23 mouse cellular contexts compared by ENCODE assay signal in the genomic region with DNA sequence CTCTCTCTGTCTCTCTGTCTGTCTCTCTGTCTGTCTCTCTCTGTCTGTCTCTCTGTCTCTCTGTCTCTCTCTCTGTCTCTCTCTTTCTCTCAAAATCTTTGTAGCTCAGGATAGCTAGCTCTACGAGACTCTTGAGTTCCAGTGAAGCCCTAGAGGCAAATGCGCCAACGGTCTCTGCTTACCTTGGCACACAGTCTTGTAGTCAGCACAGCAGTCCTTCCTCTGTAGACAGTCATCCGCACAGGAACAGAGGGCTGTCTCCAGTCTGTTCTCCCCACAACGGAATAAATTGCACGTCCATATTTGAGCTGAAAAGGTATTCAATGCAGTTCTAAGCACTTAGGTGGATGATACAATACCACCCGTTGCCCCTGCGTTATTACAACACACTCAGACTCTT. TPM values are rescaled to one million over a fixed set of nuclear protein-coding genes. Genes with fewer than 3 reads are reported as not detected.
DNase-seq lines count a peak whose midpoint lies in the region; ATAC-seq and TF ChIP-seq lines count a peak whose summit lies in the region.
"Had no signal": no experiment of that assay in that cellular context is flagged by ENCODE, and none has a peak within 500 bp of the region (broad histone marks: within the 10 kb centered on the region; RNA-seq: fewer than 3 reads in every experiment).

No protein-coding gene starts in this region.

- no peaks in the 10 kb centered on the region for H3K27me3 ChIP-seq in heart, postnatal 0 days (ENCODE audit: control insufficient read depth, insufficient read depth, low read length)
- no peaks in the 10 kb centered on the region for H3K27me3 ChIP-seq in liver, embryonic 15.5 days
- H3K27me3 ChIP-seq in liver, postnatal 0 days (ENCODE audit: insufficient read depth, low read length) = no peaks in the 10 kb centered on the region
- H3K27me3 ChIP-seq: forebrain, embryonic 13.5 days; heart, embryonic 13.5 days had no signal

- WGBS in heart, postnatal 0 days = 69% methylated on average over 8 of the region's 8 CpGs
- 85% methylated on average over 8 of the region's 8 CpGs for WGBS in liver, embryonic 15.5 days (ENCODE audit: insufficient replicate concordance)
- WGBS in liver, postnatal 0 days (ENCODE audit: insufficient replicate concordance) = 86% methylated on average over 8 of the region's 8 CpGs

- H3K4me3 ChIP-seq in gastrocnemius, adult 2 months = no peak overlapping the region
- H3K4me3 ChIP-seq in heart, postnatal 0 days (ENCODE audit: low read depth, low read length) = no peak overlapping the region
- H3K4me3 ChIP-seq in liver, embryonic 15.5 days (replicated peaks) = no peak overlapping the region
- H3K4me3 ChIP-seq in liver, postnatal 0 days (ENCODE audit: low read depth, low read length) = no peak overlapping the region
- H3K4me3 ChIP-seq: forebrain, embryonic 10.5 days; forebrain, embryonic 13.5 days; heart, embryonic 13.5 days had no signal

- H3K9me3 ChIP-seq in heart, postnatal 0 days (replicated peaks; ENCODE audit: control insufficient read depth, low read length) = no peaks in the 10 kb centered on the region
- H3K9me3 ChIP-seq in liver, embryonic 15.5 days (replicated peaks) = no peaks in the 10 kb centered on the region
- H3K9me3 ChIP-seq in liver, postnatal 0 days (ENCODE audit: low read length) = no peaks in the 10 kb centered on the region
- H3K9me3 ChIP-seq: forebrain, embryonic 10.5 days; forebrain, embryonic 13.5 days; heart, embryonic 13.5 days had no signal

- ATAC-seq in heart, postnatal 0 days (ENCODE audit: insufficient read depth, low read depth) = 0 out of 2 replicates have a peak, but pooled peaks have one; percentile 47
- no peak for ATAC-seq in liver, embryonic 15.5 days (ENCODE audit: insufficient read depth)
- no peak for ATAC-seq in liver, postnatal 0 days
- ATAC-seq: forebrain, embryonic 13.5 days; forebrain, embryonic 16.5 days; hindbrain, postnatal 0 days had no signal

- no peaks in the 10 kb centered on the region for H3K4me1 ChIP-seq in heart, postnatal 0 days (ENCODE audit: control insufficient read depth, insufficient read depth)
- H3K4me1 ChIP-seq in liver, embryonic 15.5 days (replicated peaks) = peaks cover 62% of the 10 kb centered on the region
- H3K4me1 ChIP-seq in liver, postnatal 0 days (ENCODE audit: insufficient read depth) = 0 out of 2 replicates have a peak, but pooled peaks cover 3% of the 10 kb centered on the region

- no peak overlapping the region for H3K4me2 ChIP-seq in heart, postnatal 0 days (ENCODE audit: low read depth, low read length)
- no peak overlapping the region for H3K4me2 ChIP-seq in liver, embryonic 15.5 days
- no peak overlapping the region for H3K4me2 ChIP-seq in liver, postnatal 0 days (ENCODE audit: low read depth, low read length)
- H3K4me2 ChIP-seq: forebrain, embryonic 13.5 days; hindbrain, embryonic 14.5 days had no signal

- TF ChIP-seq CTCF in gastrocnemius, adult 2 months (IDR thresholded peaks at IDR 0.05) = no peak
- TF ChIP-seq CTCF in heart, postnatal 0 days (IDR thresholded peaks at IDR 0.05; ENCODE audit: low read depth) = no peak
- no peak for TF ChIP-seq CTCF in liver, postnatal 0 days (IDR thresholded peaks at IDR 0.05; ENCODE audit: low read depth)

- intact Hi-C loops in gastrocnemius, adult 2 months (cut with DNase I) = no loop called here
- intact Hi-C loops in heart, postnatal 10 days (cut with DNase I) = no loop called here

- peak overlapping the region; percentile 72; the same call in 1 of the 2 replicates for H3K27ac ChIP-seq in gastrocnemius, adult 2 months
- no peak overlapping the region for H3K27ac ChIP-seq in heart, postnatal 0 days (ENCODE audit: low read depth)
- H3K27ac ChIP-seq in liver, embryonic 15.5 days (replicated peaks) = 0 out of 2 replicates have a peak overlapping the region, but pooled peaks have one; percentile 81
- H3K27ac ChIP-seq in liver, postnatal 0 days (ENCODE audit: low read depth) = no peak overlapping the region
- H3K27ac ChIP-seq: forebrain, embryonic 10.5 days; forebrain, embryonic 13.5 days; hindbrain, embryonic 14.5 days; hindbrain, postnatal 0 days had no signal

- DNase-seq in gastrocnemius, adult 2 months = no peak
- no peak for DNase-seq in gastrocnemius, postnatal 4 days (ENCODE audit: low spot score in 2 of 2)
- no peak for DNase-seq in heart, postnatal 0 days (ENCODE audit: low spot score)
- no peak for DNase-seq in heart, postnatal 10 days
- DNase-seq in liver, postnatal 0 days = no peak
- no peak for DNase-seq in frontal cortex, adult 2 months (ENCODE audit: extremely low spot score in 1 of 2, low spot score in 1 of 2)
- DNase-seq: adrenal gland, adult 8-10 months; adrenal gland, postnatal 25 days; cerebellum, adult 18-20 months; cerebellum, adult 9-10 months; cerebellum, postnatal 14 days; gastrocnemius, postnatal 25 days; heart, postnatal 14 days; heart, postnatal 4 days had no signal

- no peak for TF ChIP-seq EP300 in heart, postnatal 0 days (IDR thresholded peaks at IDR 0.05; ENCODE audit: low read depth)
- TF ChIP-seq EP300 in liver, postnatal 0 days (IDR thresholded peaks at IDR 0.05; ENCODE audit: low read depth) = no peak

- no peaks in the 10 kb centered on the region for H3K36me3 ChIP-seq in heart, postnatal 0 days (replicated peaks; ENCODE audit: control insufficient read depth, insufficient read depth, low read length)
- H3K36me3 ChIP-seq in liver, embryonic 15.5 days (replicated peaks) = no peaks in the 10 kb centered on the region
- H3K36me3 ChIP-seq in liver, postnatal 0 days (replicated peaks; ENCODE audit: insufficient read depth, low read length) = no peaks in the 10 kb centered on the region
- H3K36me3 ChIP-seq: forebrain, embryonic 10.5 days; heart, embryonic 13.5 days had no signal

- no peak overlapping the region for H3K9ac ChIP-seq in heart, postnatal 0 days (replicated peaks; ENCODE audit: low read depth, low read length)
- no peak overlapping the region for H3K9ac ChIP-seq in liver, embryonic 15.5 days
- H3K9ac ChIP-seq in liver, postnatal 0 days (replicated peaks) = no peak overlapping the region
- H3K9ac ChIP-seq: forebrain, embryonic 13.5 days; heart, embryonic 13.5 days; hindbrain, embryonic 14.5 days had no signal

RNA-seq across cellular contexts. Expression of a gene that starts 18.0 kb away (rescaled TPM):
- 1 to 10 TPM; 1.6 to 2.0 TPM for total RNA-seq in gastrocnemius, adult 2 months (2021)
- total RNA-seq in gastrocnemius, postnatal 4 days (2021) = 10 to 100 TPM in 1 of 2 experiments, 1 to 10 TPM in 1; 9.8 to 11.0 TPM
- 4.5 and 4.7 TPM in 2 replicates for total RNA-seq in heart, postnatal 0 days (2014; rRNA removed; ENCODE audit: low replicate concordance)
- 2.3 and 2.4 TPM in 2 replicates for polyA plus RNA-seq in heart, postnatal 0 days (2015; fragmentation: Nextera tagmentation; extraction: Ambion mirVana)
- 1 to 10 TPM; 7.6 to 8.3 TPM for total RNA-seq in heart, postnatal 10 days (2021)
- 5.7 and 6.1 TPM in 2 replicates for polyA plus RNA-seq in liver, embryonic 15.5 days (2015; fragmentation: Nextera tagmentation; extraction: Ambion mirVana)
- polyA plus RNA-seq in liver, postnatal 0 days (2015; fragmentation: Nextera tagmentation; extraction: Ambion mirVana) = 4.9 and 5.2 TPM in 2 replicates
- polyA plus RNA-seq in frontal cortex, adult 2 months (2012; rRNA removed) = 0.57 and 0.94 TPM in 2 replicates
- total RNA-seq: granulocyte monocyte progenitor cell, adult 5-6 weeks had no signal
- polyA plus RNA-seq: inflammation-experienced regulatory T-cells, adult 6 months had no signal

RNA-seq across cellular contexts. Expression of a gene that starts 45.2 kb away (rescaled TPM):
- total RNA-seq in gastrocnemius, adult 2 months (2021) = 10 to 100 TPM in 1 of 2 experiments, 1 to 10 TPM in 1; 9.8 to 11.7 TPM
- total RNA-seq in gastrocnemius, postnatal 4 days (2021) = 10 to 100 TPM; 19.3 to 20.2 TPM
- 11.5 and 35.0 TPM in 2 replicates for total RNA-seq in heart, postnatal 0 days (2014; rRNA removed; ENCODE audit: low replicate concordance)
- polyA plus RNA-seq in heart, postnatal 0 days (2015; fragmentation: Nextera tagmentation; extraction: Ambion mirVana) = 6.2 and 7.1 TPM in 2 replicates
- total RNA-seq in heart, postnatal 10 days (2021) = 10 to 100 TPM; 18.7 to 19.9 TPM
- polyA plus RNA-seq in liver, embryonic 15.5 days (2015; fragmentation: Nextera tagmentation; extraction: Ambion mirVana) = 5.9 and 6.2 TPM in 2 replicates
- 3.0 and 3.4 TPM in 2 replicates for polyA plus RNA-seq in liver, postnatal 0 days (2015; fragmentation: Nextera tagmentation; extraction: Ambion mirVana)
- polyA plus RNA-seq in frontal cortex, adult 2 months (2012; rRNA removed) = 33.5 and 38.7 TPM in 2 replicates

Comparison
In these comparisons a context has a peak if more than half of its experiments do, and no peak if none do; other contexts are left out.
1. H3K27ac ChIP-seq: peak in gastrocnemius, adult 2 months (single experiment) and liver, embryonic 15.5 days (single experiment); none in heart, postnatal 0 days (single experiment) and liver, postnatal 0 days (single experiment).